Mouse (Mus musculus) liver, embryonic 11.5 days (tissue): ENCODE data around the gene Pdlim7. TPM values are rescaled to one million over a fixed set of nuclear protein-coding genes. Genes with fewer than 3 reads are reported as not detected.
A peak's percentile ranks its signal among the peaks of the same experiment; 100 is the strongest.

Experiments used
- ATAC-seq: fragments of 200-750 bp; cut with Nextera tagmentation; replicated peaks from 2 replicates; pipeline ENCODE4 v1.8.0; 2017; ENCODE audit warnings: moderate number of reproducible peaks, mild to moderate bottlenecking, moderate TSS enrichment, moderate library complexity; ENCODE audit not compliant: low FRiP score
- DNase-seq: peaks from one replicate; pipeline ENCODE4 v3.0.0-alpha.2; 2017; ENCODE audit warnings: low spot score
- H3K27ac ChIP-seq: fragments of 300-500 bp; sonication (generic); 2 replicates; pipeline ENCODE4 v1.5.1; 2014; ENCODE audit warnings: mild to moderate bottlenecking, low read depth, low read length, control low read depth
- H3K27me3 ChIP-seq: fragments of 300-500 bp; sonication (generic); replicated peaks from 2 replicates; pipeline ENCODE4 v1.6.1; 2014; ENCODE audit warnings: low read length, mixed read lengths; ENCODE audit not compliant: control insufficient read depth, insufficient read depth
- H3K36me3 ChIP-seq: fragments of 300-500 bp; sonication (generic); 2 replicates; pipeline ENCODE4 v1.6.1; 2014; ENCODE audit warnings: mild to moderate bottlenecking, low read length, moderate library complexity, mixed read lengths; ENCODE audit not compliant: control insufficient read depth, insufficient read depth
- H3K4me1 ChIP-seq: fragments of 300-500 bp; sonication (generic); replicated peaks from 2 replicates; pipeline ENCODE4 v1.6.1; 2014; ENCODE audit warnings: low read length, mixed read lengths; ENCODE audit not compliant: control insufficient read depth, insufficient read depth
- H3K4me2 ChIP-seq: fragments of 300-500 bp; sonication (generic); 2 replicates; pipeline ENCODE4 v1.6.1; 2014; ENCODE audit warnings: mild to moderate bottlenecking, control low read depth, moderate library complexity
- H3K4me3 ChIP-seq: fragments of 300-500 bp; sonication (generic); 2 replicates; pipeline ENCODE4 v1.5.1; 2014; ENCODE audit warnings: low read depth, low read length, control low read depth
- H3K9ac ChIP-seq: fragments of 300-500 bp; sonication (generic); 2 replicates; pipeline ENCODE4 v1.6.1; 2014; ENCODE audit warnings: low read depth, low read length, control low read depth
- H3K9me3 ChIP-seq: fragments of 300-500 bp; sonication (generic); 2 replicates; pipeline ENCODE4 v1.6.1; 2016; ENCODE audit warnings: low read length, inconsistent platforms, mixed read lengths; ENCODE audit not compliant: control insufficient read depth
- WGBS: fragments of 180-500 bp; shearing (Covaris S2); extraction: QIAGEN DNeasy Blood & Tissue Kit; methylation state at CpG from one replicate; pipeline ENCODE4 v1.1.7; 2014; 5-methylcytosine and 5-hydroxymethylcytosine counted together
- polyA plus RNA-seq: library from polyadenylated mRNA; unstranded; fragments of >200 nt; fragmentation: Nextera tagmentation; extraction: Ambion mirVana; gene quantifications from 2 replicates; pipeline ENCODE4 v1.2.1, GENCODE M21; 2014

Pdlim7 gene
- polyA plus RNA-seq, 1 experiment from 2014 or later = 94.6 TPM

DNA sequence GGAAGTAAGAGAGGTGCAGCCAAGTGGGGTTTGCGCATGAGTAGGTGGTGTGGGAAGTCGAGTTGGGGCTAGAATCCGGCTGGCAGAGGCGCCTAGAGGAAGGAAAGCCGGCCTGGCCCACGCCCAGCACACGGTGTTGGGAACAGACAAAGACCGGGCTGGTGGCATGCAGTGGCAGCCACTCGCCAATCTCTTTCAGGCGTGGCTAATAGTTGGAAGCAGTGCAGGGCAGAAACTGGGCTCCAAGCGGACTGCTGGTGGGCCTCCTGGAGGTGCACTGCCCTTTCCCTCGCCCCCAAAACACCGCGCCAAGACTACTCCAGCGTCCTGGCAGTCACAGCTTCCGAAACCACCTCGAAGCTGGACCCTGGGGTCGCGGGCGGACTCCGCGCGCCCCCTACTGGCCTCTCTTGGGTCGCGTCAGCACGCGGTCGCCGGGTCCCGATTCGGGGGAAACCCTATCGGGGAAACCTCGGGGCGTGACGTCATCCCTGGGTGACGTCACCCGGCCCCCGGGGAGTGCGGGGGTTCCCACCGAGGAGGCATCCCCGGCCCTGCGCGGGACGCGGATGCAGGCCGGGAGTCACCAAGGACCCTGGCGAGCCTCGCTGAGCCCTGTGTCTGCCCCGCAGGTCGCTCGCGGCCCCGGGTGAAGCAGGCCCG is 42.2 kb downstream of the Pdlim7 start:
- peak overlapping the region; percentile 67 for H3K4me3 ChIP-seq
- peak; percentile 71 for ATAC-seq
- peak; percentile 89 for DNase-seq
- peaks cover 69% of the 10 kb centered on the region for H3K27me3 ChIP-seq
- H3K4me1 ChIP-seq = peaks cover 17% of the 10 kb centered on the region
- peak overlapping the region; percentile 62 for H3K9ac ChIP-seq
- H3K4me2 ChIP-seq = peak overlapping the region; percentile 100
- no peak overlapping the region for H3K27ac ChIP-seq
- 1% methylated on average over 54 of the region's 54 CpGs for WGBS
- peaks cover 5% of the 10 kb centered on the region; the same call in 1 of the 2 replicates for H3K36me3 ChIP-seq
- H3K9me3 ChIP-seq = no peaks in the 10 kb centered on the region

- H3K27me3 ChIP-seq = peaks cover 71% of the 10 kb centered on the region
These were observed 43.1 kb downstream of the Pdlim7 start for GRCm38 (mm10) chr13:55470372-55470771.

GRCm38 (mm10) chr13:55468851-55469560 is 44.5 kb downstream of the Pdlim7 start:
- no peak for DNase-seq
- H3K27ac ChIP-seq = no peak overlapping the region
- peaks cover 79% of the 10 kb centered on the region for H3K27me3 ChIP-seq
- no peak overlapping the region for H3K9ac ChIP-seq
- WGBS = 51% methylated on average over 13 of the region's 13 CpGs
- no peak for ATAC-seq
- H3K4me3 ChIP-seq = no peak overlapping the region
- H3K4me2 ChIP-seq = no peak overlapping the region
- H3K9me3 ChIP-seq = no peaks in the 10 kb centered on the region
- H3K4me1 ChIP-seq = peaks cover 28% of the 10 kb centered on the region
- no peaks in the 10 kb centered on the region for H3K36me3 ChIP-seq

More at GRCm38 (mm10) chr13:55470372-55470771, 43.1 kb downstream of the Pdlim7 start:
- no peak overlapping the region for H3K9ac ChIP-seq
- H3K4me1 ChIP-seq = peaks cover 19% of the 10 kb centered on the region
- no peaks in the 10 kb centered on the region for H3K9me3 ChIP-seq
- no peak overlapping the region for H3K27ac ChIP-seq
- 78% methylated on average over 9 of the region's 9 CpGs for WGBS
- H3K36me3 ChIP-seq = no peaks in the 10 kb centered on the region
- no peak overlapping the region for H3K4me2 ChIP-seq
- no peak overlapping the region for H3K4me3 ChIP-seq
- DNase-seq = no peak
- no peak for ATAC-seq

- DNase-seq (no peak), ATAC-seq (no peak)
- WGBS = 55% methylated on average over 5 of the region's 5 CpGs
- Histone ChIP-seq H3K9ac (no peak overlapping the region), H3K27ac (no peak overlapping the region), H3K9me3 (no peaks in the 10 kb centered on the region), H3K4me1 (peaks cover 18% of the 10 kb centered on the region), H3K27me3 (peaks cover 53% of the 10 kb centered on the region), H3K36me3 (peaks cover 3% of the 10 kb centered on the region; the same call in 1 of the 2 replicates), H3K4me2 (peak overlapping the region; percentile 14; the same call in 1 of the 2 replicates), H3K4me3 (no peak overlapping the region)
These were observed 47.5 kb downstream of the Pdlim7 start for GRCm38 (mm10) chr13:55465830-55466440.

GRCm38 (mm10) chr13:55465184-55465583 is 48.3 kb downstream of the Pdlim7 start:
- ATAC-seq (0 out of 2 replicates have a peak, but pooled peaks have one; percentile 27), DNase-seq (no peak)
- Histone ChIP-seq H3K4me3 (peak overlapping the region; percentile 53; the same call in 1 of the 2 replicates), H3K9ac (no peak overlapping the region), H3K27ac (no peak overlapping the region), H3K36me3 (peaks cover 3% of the 10 kb centered on the region; the same call in 1 of the 2 replicates), H3K4me2 (peak overlapping the region; percentile 76), H3K27me3 (peaks cover 45% of the 10 kb centered on the region), H3K9me3 (no peaks in the 10 kb centered on the region), H3K4me1 (peaks cover 17% of the 10 kb centered on the region)
- 31% methylated on average over 3 of the region's 3 CpGs for WGBS

- H3K9me3 ChIP-seq = no peaks in the 10 kb centered on the region
- no peak within 1 kb of the TSS for H3K27ac ChIP-seq
- H3K27me3 ChIP-seq = peaks cover 36% of the 10 kb centered on the region
- H3K9ac ChIP-seq = peak within 1 kb of the TSS; percentile 47
- H3K4me1 ChIP-seq = peaks cover 17% of the 10 kb centered on the region
- ATAC-seq = peak; percentile 19; the same call in 1 of the 2 replicates
- H3K4me2 ChIP-seq = peak within 1 kb of the TSS; percentile 76
- H3K36me3 ChIP-seq = peaks cover 9% of the 10 kb centered on the region; the same call in 1 of the 2 replicates
- 2% methylated on average over 81 of the region's 84 CpGs for WGBS
- peak within 1 kb of the TSS; percentile 53 for H3K4me3 ChIP-seq
- DNase-seq = peak; percentile 67
These were observed 49.2 kb downstream of the Pdlim7 start, which contains the start of gene Prr7 for GRCm38 (mm10) chr13:55464027-55464884. TSS of gene Prr7 (plus strand) at chr13:55464267.

GRCm38 (mm10) chr13:55463399-55464026 is 50.0 kb downstream of the Pdlim7 start:
- WGBS = 15% methylated on average over 14 of the region's 14 CpGs
- ATAC-seq = no peak
- no peaks in the 10 kb centered on the region for H3K9me3 ChIP-seq
- H3K36me3 ChIP-seq = peaks cover 16% of the 10 kb centered on the region
- H3K4me2 ChIP-seq = peak overlapping the region; percentile 76
- H3K9ac ChIP-seq = no peak overlapping the region
- H3K27me3 ChIP-seq = peaks cover 32% of the 10 kb centered on the region
- H3K27ac ChIP-seq = no peak overlapping the region
- no peak for DNase-seq
- H3K4me1 ChIP-seq = peaks cover 17% of the 10 kb centered on the region
- peak overlapping the region; percentile 53 for H3K4me3 ChIP-seq
